Mouse (Mus musculus): Measurements from ENCODE around the gene Tbc1d1.

The Tbc1d1 gene

DNA sequence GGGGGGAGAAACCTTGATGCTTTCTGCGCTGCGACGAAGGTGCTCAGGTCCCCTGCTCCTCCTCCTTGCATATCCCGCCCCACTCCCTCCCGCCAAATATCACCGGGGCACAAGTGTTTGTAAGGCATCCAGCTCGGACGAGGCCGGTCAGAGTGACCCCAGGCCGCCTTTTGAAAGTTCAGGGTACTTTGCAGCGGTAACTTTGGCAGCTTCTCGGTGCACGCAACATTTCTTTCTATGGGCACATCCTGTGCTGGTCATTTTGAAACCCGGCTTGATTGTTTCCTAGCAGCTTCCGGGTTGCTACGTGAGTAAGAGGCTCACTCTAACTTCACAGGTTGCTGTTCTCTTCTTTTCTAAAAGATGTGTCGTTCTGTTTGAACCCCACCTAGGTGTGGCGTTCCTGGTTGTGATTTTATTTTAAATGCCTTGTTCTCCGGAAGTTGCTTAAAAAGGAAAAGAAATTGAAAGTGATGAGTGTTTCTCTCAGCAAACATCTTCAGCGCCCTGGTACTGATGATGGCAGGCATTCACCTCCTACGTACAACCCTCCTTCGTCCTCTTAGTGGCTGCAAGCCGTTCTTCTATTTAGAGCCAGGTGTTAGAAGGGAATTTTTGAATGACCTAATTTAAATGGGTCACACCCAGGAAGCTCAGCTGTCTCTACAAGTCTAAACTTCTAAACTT is 4.7 kb downstream of the Tbc1d1 start:
- DNase-seq (ENCODE audit: low spot score in 2 of 2), result no peak

DNA sequence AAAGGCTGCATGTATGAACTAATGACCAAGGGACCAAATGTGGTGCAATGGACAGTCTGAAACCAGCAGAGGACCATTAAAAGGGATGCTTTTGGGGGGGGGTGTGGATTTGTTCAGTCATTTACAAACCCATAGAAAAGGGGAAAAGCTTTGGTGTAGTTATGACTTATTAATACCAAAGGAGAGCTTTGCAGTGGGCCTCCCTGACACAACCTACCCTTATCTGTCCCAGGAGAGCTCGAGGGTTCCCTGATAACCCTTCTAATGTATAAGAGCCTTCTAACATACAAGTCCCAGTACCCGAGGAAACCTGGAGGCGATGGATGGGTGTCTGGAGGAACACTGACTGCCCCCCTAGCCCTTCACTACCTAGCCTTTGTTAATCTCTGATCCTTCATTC is 5.8 kb downstream of the Tbc1d1 start:
- no peak for DNase-seq (ENCODE audit: low spot score in 2 of 2)

GRCm38 (mm10) chr5:64162582-64162981 is 6.5 kb downstream of the Tbc1d1 start:
- DNase-seq (ENCODE audit: low spot score in 2 of 2), result no peak

DNA sequence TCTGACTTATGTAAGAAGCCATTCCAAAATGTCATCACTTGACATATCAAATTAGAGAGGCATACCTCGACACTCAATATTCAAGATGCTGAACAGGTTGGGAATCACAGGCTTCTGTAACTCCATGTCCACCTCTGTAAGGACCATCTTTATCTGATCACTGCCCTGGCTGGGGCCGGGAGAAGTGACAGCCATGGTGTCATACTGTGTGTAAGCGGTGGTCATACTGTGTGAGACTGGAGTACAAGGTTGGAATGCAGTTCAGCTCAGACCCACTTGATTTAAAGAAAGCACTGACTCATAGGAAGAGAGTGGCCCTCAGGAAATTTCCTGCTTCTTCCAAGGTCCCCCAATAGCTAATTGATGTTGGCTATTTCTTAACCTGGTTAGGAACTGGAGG is 8.3 kb downstream of the Tbc1d1 start:
- DNase-seq (ENCODE audit: low spot score in 2 of 2), result no peak

GRCm38 (mm10) chr5:64165826-64166225 is 9.7 kb downstream of the Tbc1d1 start:
- DNase-seq (ENCODE audit: low spot score in 2 of 2), result no peak

GRCm38 (mm10) chr5:64168990-64169540 is 13.0 kb downstream of the Tbc1d1 start:
- no peak for DNase-seq (ENCODE audit: low spot score in 2 of 2)

- DNase-seq (ENCODE audit: low spot score in 2 of 2), result no peak
These were observed 16.8 kb downstream of the Tbc1d1 start for GRCm38 (mm10) chr5:64172884-64173283.

DNA sequence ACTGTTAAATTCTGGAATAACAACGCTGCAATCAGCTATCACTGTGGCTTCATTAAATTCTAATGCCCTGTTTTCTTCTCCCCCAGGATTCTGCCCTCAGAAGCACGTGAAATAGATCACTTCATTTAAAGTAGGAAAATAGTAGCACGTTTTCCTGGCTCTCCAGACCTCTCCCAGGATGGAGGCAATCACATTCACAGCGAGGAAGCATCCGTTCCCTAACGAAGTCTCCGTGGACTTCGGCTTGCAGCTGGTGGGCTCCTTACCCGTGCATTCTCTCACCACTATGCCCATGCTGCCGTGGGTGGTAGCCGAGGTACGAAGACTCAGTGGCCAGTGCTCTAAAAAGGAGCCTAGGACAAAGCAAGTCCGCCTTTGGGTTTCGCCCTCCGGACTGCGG is 17.2 kb downstream of the Tbc1d1 start:
- no peak for DNase-seq (ENCODE audit: low spot score in 2 of 2)

GRCm38 (mm10) chr5:64174429-64174935 is 18.4 kb downstream of the Tbc1d1 start:
- DNase-seq (ENCODE audit: low spot score in 2 of 2), result no peak

DNA sequence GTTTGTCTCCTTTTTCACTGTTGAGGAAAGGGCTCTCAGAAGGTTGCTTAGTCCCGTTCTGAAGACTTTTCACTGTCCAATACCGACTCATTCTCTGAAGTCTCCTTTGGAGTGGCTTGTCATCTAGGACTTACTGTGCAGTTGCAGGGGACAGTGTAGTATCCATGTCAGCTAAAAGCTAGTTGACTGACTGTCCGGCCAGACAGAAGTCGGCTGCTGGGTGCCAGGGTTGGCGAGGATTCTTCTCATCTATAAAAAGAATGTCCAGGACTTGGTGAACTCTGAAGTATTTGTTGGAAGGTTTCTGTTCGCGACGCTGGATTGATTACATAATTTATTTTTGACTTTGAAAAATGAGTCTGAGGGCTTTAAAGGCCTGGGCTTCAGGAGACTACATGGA is 24.4 kb downstream of the Tbc1d1 start:
- no peak for DNase-seq (ENCODE audit: low spot score in 2 of 2)

- no peak for DNase-seq (ENCODE audit: low spot score in 2 of 2)
These were observed 27.6 kb downstream of the Tbc1d1 start for GRCm38 (mm10) chr5:64183712-64184111.

DNA sequence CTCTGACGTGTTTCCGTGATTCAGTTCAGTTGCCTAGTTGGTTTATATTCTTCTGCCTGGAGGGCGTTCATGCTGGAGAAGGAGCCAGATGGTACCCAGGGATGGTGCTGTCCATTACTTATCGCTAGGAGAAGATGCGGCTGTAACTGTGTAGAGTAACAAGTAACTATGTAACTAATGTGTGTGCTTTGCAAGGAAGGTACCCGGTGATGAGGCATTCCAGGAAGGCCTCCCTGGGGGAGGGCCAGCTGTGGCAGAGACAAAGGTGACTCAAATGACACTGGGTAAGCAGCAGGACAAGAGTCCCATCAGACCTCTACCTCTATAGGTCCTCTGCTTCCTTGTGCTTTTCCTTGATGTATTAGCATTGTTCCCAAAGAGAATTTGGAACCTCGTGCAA is 29.2 kb downstream of the Tbc1d1 start:
- DNase-seq (ENCODE audit: low spot score in 2 of 2), result no peak

GRCm38 (mm10) chr5:64186566-64186965 is 30.5 kb downstream of the Tbc1d1 start:
- no peak for DNase-seq (ENCODE audit: low spot score in 2 of 2)

DNA sequence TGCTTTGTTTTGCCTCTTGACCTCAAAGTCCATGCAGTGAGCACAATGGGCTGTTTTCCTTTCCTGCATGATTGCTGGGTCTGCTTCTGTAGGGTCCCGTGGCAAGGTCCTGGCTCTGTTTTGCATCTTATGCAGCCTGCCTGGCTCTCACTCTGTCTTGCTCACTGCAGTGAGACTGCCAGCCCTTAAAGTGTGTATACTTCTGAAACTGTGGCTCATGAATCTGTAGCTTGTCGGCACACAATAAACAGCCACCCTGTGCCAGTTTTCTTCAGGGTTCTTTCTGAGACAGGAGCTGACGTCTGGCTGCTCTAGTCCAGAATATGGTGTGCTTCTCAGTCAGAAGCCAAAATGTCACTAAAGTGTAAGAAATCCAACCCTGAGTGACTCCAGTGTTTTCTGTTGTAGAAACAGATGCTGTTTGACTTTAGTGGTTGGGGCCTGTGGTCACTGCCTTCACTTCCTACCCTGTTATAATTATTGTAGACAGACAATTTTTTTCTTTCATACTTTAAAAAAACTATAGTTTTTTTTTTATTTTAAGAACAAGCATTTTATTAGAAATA is 32.1 kb downstream of the Tbc1d1 start:
- no peak for DNase-seq (ENCODE audit: low spot score in 2 of 2)

DNA sequence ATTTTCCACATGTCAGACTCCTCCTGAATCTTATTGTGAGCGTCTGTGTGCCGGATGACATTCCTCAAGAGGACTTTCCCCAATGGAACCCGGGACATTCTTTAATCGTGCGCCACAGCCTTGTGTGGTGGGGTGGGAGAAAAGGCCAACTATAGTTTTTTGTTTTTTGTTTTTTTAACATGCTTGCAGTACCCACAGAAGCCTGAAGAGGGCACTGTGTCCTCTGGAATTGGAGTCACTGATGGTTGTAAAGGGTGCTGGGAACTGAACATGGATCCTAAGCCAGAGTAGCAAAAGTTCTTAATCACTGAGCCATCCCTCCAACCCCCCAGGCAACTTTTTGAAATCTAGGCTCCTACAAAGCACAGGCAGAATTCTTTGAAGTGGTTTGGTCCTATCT is 34.8 kb downstream of the Tbc1d1 start:
- no peak for DNase-seq (ENCODE audit: low spot score in 2 of 2)

DNA sequence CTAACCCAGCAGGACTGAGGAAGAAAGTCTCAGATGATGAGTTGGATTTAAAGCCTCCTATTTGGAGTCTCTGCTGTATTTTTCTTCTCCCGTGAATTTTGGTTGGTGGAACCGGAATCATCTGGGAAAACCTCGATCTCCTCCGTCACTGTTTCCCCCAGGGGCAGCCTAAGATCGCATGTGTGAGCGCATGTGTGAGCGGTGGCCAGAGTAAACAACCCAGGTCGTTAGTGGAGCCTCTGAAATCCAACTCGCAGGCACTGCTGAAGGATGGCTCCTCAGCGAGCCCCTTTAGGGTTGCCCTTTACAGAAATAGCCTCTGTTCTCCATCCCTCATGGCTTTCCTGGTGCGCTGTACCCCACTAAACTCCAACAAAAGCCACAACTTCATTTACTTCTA is 37.2 kb downstream of the Tbc1d1 start:
- DNase-seq (ENCODE audit: low spot score in 2 of 2), result no peak

- no peak for DNase-seq (ENCODE audit: low spot score in 2 of 2)
These were observed 40.3 kb downstream of the Tbc1d1 start for GRCm38 (mm10) chr5:64196250-64196865.

DNA sequence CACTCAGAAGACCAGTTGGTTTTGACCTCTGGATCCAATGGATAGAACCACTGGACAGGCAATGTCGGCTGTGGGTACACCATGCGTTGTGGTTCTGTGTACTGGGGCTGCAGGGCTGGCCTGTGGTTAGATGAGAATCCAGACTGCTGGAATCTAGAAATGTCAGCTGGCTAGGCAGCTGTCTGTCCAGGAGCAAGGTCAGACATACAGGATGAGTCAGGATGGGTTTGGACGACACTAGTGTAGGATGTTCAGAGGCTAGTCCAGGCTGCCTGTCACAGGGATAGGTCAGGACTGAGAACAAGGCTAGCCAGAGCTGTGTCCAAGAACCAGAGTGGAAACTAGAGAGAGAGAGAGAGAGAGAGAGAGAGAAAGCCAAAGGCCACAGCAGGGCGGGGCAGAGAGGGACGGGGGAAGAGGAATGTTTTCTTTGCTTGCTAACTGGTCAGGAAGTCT is 40.8 kb downstream of the Tbc1d1 start:
- DNase-seq (ENCODE audit: low spot score in 2 of 2), result no peak

DNA sequence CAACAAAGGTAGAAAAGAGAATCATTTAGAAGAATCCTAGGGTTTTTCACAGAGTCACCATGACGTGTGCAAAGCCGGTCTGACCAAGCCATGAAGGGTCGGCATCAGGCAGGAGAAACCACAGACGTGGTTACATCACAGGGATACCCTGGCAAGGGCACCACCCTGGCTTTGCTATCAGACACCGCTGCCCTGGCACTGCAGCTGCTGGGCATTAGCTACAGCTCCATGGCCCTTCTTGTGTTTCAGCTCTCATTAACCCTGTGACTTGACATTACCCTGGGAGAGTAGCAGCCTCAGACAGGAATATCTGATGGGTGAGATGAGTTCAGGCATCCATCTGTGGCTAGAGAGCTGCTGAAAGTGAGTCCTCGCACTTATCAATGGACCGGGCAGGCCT is 42.5 kb downstream of the Tbc1d1 start:
- DNase-seq (ENCODE audit: low spot score in 2 of 2), result no peak

DNA sequence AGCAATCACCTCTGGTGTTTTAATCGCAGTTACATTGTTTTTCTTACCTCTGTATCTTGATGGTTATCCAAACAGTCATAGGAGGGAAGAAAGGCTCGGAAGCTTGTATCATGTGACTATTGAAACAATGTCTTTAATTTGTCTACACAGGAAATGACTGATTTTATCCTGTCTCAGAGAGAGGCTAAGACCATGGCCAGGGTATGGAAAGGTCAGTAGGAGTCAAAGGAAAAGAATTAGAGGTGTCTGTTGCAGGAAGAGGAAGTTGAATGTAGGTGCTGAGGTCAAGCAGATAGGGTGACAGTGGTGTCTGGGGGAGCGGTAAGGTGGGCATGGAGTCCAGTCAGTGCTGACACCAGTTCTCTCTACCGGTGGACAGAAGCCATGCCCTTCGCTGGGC is 45.0 kb downstream of the Tbc1d1 start:
- no peak for DNase-seq (ENCODE audit: low spot score in 2 of 2)

DNA sequence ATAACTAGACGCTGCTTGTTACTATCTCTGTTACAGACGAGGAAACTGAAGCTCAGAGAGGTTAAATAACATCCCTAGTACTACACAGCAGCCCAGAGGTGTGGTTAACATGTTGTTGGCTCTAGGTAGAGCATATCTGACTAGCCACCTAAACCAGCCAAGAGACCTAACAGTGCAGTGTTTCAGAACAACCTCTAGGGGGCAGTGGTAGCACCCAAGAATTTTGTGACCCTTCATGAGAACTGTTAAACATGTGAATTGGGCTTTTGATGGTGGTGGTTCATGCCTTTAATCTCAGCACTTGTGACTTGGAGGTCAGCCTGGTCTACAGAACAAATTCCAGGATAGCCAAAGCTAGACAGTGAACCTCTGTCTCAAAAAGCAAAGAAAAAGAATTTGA is 46.2 kb downstream of the Tbc1d1 start:
- no peak for DNase-seq (ENCODE audit: low spot score in 2 of 2)

DNA sequence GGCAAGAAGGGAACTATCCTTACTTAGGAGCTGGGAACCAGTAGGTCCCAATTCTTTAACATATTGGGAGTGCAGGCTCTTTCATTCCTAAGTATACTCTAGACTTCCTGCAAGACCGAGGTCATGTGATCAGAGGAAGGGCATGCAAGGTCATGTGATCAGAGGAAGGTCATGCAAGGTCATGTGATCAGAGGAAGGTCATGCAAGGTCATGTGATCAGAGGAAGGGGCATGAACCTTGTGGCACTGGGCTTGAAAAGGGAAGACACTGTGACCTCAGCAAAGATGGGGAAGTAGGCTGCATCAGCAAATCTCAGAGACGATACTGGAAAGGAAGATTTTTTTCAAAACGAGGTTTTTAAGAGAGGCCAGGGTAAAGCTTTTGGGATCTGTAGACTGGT is 49.5 kb downstream of the Tbc1d1 start:
- no peak for DNase-seq (ENCODE audit: low spot score in 2 of 2)

- no peak for DNase-seq (ENCODE audit: low spot score in 2 of 2)
These were observed 50.3 kb downstream of the Tbc1d1 start for GRCm38 (mm10) chr5:64206431-64206830.

Data from right cerebral cortex, postnatal 10 days (tissue).